Mouse (Mus musculus): Measurements from ENCODE around the gene Zfp653.
"Not testable (repeated sequence)": the region's sequence is repeated elsewhere in the genome, so short reads cannot be mapped to it uniquely, and the experiment has no call there.

Gene Zfp653

DNA sequence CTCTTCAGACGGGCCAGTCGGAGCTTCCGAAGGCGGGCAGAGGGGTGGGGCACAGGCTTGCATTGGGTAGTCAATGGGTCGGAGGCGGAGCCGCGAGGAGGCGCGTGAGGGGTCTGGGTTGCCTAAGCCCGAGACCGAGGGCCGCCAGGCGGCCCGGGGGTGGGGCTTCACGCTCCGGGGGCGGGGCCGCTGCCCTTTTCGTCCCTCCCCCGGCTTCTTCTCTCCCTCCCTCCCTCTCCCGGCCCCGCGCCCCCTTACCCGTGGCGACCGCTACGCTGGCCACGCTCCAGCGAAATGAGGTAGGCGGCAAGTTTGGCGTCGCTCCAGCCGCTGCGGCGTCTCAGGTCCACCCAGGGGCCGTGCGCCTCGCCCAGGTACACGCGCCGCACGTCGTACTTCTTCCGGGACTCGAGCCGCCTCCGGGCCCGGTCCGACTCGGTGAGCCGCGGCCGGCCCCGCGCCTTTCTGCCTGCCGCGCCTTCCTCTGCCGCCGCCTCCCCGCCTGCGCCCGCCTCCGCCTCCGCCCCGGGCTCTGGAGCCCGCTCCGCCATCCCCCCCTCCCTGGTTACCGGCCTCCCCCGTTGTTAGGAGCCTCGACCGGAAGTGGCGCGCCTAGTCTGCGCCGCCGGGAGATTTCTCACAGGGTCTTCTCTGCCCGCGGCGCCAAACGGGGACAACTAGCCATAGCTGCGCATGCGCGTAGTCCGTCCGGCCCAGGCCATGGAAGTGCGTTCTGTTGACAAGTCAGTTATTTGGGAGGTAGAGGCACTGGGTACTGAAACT is at the start of gene Zfp653, which contains the start of gene Gm49318:
Gene Zfp653 (minus strand): TSS at position 586 of the 783 bp plus-strand sequence.
Gene Gm49318 (minus strand): TSS at position 469 of the 783 bp plus-strand sequence.
- CTCF ChIA-PET = no interaction called here

DNA sequence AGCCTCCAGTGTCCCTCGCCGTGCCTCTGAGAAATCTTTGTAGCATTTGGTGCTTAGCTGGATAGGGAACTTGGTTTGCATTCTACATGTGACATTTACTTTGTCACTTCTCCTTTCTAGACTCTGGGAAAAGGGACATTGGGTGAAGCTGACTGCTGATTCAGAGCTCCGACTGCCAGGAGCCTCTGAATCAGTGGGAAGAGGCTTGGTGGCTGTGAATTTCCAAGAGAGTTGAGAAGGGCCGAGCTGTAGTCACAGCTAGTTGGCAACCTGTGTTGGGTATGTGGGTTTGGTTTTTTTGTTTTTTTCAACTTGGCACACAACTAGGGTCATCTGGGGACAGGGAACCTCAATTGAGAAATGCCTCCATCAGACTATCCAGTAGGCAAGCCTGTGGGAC is 48.4 kb upstream of the Zfp653 start:
- CTCF ChIA-PET = interaction anchor here (1.7 kb wide), 1 partner anchor 12 kb away, joined by 5 read pairs; no protein-coding TSS in a partner anchor

DNA sequence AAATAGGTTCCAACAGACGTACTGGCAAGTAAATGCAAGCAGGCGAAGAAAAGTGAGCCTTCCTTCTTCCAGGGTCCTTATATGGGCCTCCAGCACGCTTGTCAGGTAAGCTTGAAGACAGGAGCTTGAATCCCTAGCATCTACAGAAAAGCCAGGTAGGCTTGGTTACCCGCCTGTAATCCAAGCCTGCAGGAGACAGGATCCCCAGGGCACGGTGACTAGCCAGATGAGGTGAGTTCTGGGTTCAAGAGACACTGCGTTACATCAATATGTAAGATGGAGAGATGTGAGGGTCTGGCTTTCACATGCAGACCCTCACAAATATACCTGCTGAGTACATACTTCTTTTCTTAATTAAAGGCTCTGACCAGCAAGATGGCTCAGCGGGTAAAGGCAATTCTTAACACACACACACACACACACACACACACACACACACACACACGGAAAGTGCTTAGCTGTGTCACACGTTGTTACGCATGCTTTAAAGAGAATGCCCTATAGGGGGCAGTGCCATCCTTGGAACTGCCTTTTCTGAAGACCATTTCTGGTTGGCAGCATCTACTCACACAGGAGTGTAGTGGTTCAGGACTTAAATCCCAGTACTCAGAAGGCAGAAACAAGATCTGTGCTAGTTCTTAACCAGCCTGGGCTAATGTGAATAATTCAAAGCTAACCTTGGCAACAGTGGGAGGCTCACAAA is 46.7 kb upstream of the Zfp653 start:
- CTCF ChIA-PET = interaction anchor here (0.5 to 1.7 kb wide), 5 partner anchors 8 to 33 kb away, joined by 4 to 6 read pairs (median 5); no protein-coding TSS in a partner anchor

DNA sequence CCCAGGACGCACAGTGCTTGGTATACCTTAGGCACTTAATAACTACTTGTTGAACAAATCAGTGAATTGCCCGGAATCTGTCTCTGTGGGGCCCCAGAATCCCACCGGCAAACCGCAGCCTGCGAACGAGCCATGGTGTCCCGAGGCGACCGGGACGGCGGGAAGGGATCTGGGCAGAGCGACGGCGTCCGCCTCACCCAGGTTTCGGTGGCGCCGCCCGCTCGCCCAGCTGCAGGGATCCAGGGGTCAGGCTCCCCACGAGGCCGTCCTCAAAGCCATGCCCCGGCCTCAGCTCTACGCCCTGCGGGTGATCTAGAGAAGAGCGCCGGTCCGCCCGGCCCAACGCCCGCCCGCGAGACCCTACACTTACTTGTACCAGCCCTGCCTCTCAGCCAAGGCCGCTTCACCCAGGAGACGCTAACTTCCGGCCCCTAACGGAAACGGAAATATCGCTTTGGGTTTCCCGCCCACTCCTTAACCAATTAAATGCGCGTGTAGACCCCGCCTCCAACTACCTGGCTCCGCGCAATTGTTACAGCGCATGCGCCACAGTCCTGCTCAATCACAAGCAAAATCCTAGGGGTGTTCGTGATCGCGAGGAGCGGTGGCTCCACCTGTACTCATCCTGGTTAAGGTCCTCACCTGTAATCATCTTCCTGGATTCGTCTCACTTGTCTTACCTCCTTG is 45.7 kb upstream of the Zfp653 start, which contains the start of gene Elof1:
Gene Elof1 (minus strand): TSS at position 433 of the 687 bp plus-strand sequence.
- CTCF ChIA-PET = interaction anchor here (0.5 to 0.9 kb wide), 5 partner anchors 9 to 27 kb away, joined by 3 to 8 read pairs (median 4); no protein-coding TSS in a partner anchor

DNA sequence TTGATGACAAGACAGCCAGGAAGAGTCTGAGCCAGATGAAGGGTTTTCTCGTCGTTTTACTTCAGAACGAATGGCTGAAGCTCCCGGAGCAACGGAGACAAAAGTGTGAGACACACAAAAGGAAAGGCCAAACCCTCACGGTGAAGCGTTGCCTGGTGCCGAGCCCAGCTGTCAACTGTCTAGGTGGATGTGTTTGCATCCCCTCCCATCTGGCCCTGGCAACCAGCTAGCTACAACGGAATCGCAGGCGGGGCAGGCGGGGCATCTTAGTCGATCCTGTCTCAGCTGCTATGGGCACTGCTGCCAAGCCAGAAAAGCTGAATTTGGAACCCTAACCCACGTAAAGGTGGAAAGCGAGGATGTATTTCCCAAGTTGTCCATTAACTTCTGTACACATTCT is 44.9 kb upstream of the Zfp653 start:
- CTCF ChIA-PET = interaction anchor here (0.6 to 1.1 kb wide), 3 partner anchors 8 to 28 kb away, joined by 4 to 8 read pairs (median 7); no protein-coding TSS in a partner anchor

DNA sequence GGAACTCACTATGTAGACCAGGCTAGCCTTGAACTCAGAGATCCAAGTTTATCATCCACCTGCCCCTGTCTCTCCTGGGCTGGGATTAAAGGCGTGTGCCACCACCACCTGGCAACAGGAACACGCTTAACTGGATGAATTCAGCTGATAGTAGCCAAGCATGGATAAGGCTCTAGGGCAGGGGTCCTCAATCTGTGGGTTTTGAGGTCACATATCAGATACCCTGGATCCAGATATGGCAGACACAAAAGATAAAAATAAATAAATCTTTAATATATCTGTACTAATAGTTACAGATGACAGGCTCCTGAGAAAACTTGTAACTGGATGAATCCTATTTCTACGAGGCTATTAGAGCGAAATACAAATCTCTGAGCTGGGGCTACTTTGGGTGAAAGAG is 44.5 kb upstream of the Zfp653 start:
- CTCF ChIA-PET = interaction anchor here (0.8 to 1.1 kb wide), 2 partner anchors 8 to 27 kb away, joined by 7 to 8 read pairs; no protein-coding TSS in a partner anchor

DNA sequence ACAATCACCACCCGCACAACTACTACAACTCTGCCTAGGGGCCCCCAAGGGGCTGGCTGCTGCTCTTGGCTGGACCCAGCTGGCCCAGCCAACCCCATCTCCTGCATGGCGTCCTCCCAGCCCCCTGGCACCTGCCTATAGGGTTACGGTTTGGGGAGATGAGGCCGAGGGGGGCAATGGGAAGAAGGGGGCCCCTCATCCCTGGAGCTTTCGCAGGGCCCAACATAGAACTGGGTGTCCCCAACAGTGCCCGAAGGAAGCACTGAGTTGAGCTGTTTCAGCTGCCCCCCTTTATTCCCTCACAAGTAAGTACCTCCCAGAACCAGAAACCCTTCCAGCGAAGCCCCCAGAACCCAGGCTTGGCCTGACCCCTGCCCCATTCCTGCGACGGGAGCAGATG is 37.0 kb upstream of the Zfp653 start:
- CTCF ChIA-PET = interaction anchor here (0.6 to 1.0 kb wide), 2 partner anchors 8 to 13 kb away, joined by 3 to 8 read pairs; no protein-coding TSS in a partner anchor

DNA sequence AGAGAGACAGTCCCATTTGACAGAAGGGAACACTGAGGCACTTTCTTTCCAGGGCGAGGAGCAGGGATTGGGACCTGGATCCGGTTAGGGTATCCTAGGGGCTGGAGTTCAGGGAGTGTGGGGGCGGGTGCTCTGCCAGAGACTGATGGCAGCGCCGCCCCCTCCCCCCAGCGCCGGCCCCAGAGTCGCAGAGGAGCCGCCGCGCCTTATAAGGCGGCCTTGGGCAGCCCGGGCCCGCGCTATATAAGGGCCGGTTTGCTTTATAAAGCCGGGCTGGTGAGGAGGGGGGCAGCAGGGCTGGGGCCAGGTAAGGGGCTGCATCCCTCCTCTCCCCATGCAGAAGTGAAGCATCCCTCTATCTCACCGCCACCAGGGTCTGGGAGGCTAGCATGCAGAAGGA is 28.7 kb upstream of the Zfp653 start:
- CTCF ChIA-PET = no interaction called here

DNA sequence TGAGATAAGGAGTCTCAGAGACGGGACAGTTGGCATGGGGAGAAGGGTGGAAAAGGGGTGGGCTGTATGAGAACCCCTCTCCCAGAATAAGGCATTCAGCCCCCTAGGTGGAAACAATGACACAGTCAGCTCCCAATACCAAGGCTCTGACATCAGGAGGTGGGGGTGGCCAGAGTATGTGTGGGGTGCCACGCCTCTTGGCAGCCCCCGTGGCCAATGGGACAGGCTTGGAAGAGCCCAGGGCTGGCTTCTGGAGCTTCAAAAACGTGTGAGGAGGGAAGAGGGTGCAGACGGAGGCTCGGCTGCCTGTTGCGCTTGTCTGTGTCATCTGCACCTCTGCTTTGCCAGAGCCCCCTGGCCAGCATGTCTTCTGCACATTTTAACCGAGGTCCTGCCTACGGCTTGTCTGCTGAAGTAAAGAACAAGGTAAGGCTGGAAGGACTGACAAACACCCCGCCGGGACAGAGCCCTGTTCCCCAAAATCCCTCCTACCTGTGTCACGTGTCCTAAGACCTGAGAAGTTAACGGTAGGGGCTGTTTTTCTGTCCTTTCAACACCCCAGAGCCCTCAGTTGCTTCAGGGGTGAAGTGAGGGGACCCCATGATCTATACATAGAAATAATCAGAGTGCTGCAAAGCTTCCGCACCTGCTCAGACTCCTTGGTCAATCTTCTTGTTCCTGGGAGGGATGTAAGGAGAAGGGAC is 28.0 kb upstream of the Zfp653 start, which contains the start of gene Cnn1:
Gene Cnn1 (plus strand): TSS at position 224 of the 704 bp plus-strand sequence.
- CTCF ChIA-PET = no interaction called here

DNA sequence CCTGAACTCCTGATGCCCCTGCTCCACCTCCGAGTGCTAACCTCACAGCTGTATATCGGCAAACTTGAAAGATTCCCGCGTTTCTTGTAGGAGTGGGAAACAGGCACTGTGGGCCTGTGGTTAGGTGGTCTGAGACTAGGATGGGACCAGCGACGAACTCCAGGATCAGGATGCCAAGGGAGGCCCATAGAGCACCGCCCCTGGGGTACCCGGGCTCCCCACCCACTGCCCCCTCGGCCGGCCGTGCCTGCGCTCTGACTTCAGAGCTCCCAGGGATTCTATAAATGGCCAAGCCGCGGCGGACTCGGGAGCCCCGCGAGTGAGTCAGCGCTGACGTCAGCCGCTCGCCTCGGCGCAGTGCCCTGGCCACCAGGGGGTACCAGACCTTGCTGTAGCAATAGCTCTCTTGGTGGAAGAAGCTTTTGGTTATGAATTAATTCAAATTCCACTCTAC is 24.7 kb upstream of the Zfp653 start:
- CTCF ChIA-PET = interaction anchor here (0.5 to 1.6 kb wide), 4 partner anchors 13 to 142 kb away, joined by 3 to 8 read pairs (median 5); no protein-coding TSS in a partner anchor

DNA sequence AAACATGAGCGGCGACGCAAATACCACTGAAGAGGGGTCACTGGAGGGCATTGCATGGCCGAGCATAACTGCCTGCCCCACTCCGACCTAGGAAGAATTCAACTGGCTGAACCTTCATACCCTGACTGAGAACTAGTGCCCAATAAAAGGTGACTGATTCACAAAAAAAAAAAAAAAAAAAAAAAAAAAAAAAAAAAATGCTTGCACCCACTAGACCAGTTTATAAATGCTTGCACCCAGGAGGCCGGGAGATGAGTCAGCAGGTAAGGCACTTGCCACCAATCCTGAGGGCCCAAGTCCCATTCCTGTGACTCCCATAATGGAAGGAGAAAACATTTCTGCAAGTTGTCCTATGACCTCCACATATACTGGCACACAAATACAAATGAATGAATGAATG is 21.6 kb upstream of the Zfp653 start:
- CTCF ChIA-PET = no interaction called here

DNA sequence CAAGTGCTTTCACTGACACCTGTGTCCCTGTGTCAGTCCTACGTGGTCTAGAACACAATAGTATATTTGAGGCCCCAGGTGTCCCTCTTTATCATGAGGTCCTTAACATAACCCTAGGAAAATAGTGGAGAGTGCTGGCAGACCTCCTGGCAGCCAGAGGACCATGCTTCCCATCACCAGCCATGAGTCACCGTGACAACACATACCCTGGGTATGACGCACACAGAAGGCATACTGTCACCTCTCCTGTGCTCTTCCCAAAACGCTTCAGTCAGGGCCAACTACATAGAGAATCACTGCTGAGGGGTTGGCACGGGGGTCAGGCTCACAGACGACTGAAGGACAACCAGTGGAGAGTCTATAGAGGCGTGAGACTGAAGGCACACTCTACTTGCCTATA is 18.8 kb upstream of the Zfp653 start:
- CTCF ChIA-PET = no interaction called here

DNA sequence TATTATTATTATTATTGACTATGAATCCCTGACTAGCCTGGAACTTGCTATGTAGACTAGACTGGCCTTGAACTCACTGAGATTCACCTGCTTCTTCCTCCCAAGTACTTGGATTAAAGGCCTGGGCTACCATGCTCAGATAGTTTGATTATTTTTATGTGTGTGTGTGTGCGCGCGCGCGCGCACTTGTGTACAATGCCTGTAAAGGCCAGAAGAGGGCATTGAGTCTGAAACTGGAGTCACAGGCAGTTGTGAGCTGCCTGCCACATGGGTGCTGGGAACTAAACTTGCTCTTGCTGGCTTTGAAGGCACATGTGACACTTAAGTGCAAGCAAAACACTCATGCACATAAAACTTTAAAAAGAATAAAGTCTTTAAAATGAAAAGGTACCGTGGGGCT is 18.1 kb upstream of the Zfp653 start:
- CTCF ChIA-PET = no interaction called here

DNA sequence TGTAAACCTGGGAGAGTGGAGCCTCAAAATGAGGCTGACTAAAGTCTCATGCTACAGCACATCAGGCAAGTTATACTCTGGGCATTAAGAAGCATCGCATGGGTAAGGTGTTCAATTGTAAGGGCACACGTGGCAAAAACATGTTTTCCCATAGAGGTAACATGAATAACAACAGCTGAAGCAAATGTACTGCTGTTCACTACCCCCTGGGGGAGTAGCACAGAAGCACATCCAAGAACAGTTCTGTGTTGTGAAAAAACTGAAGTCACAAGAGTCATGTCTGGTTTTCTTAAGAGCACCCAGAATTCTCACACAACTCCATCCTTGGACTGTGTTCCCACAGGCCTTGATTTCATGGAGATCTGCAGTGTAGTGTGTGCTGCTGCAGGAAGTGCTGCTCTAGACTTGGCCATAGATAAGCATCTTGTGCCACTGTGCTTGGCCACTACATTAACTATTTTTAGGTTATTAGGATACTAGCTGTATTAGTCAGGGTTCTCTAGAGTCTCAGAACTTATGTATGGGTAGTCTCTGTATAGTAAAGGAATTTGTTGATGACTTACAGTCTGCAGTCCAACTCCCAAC is 15.9 kb upstream of the Zfp653 start:
- CTCF ChIA-PET = no interaction called here

DNA sequence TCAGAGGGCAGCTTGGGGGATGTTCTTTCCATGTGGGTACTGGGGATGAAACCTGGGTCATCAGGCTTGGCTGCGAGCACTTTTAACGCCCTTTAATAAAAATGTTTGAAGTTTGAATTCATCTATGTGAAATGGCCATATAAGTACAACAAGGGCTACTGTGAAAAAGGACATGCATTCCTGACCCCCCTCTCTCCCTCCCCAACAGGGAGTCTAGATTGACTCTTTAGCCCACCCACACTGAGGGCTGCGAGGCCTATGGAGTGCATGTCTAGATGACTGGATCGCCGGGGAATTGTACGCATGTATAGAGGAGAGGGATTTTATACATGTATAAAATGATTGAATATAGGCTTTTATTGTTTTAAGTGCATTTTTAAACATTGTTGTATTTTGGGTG is 14.8 kb upstream of the Zfp653 start:
- CTCF ChIA-PET = interaction anchor here (0.7 kb wide), 1 partner anchor 52 kb away, joined by 3 read pairs; no protein-coding TSS in a partner anchor

DNA sequence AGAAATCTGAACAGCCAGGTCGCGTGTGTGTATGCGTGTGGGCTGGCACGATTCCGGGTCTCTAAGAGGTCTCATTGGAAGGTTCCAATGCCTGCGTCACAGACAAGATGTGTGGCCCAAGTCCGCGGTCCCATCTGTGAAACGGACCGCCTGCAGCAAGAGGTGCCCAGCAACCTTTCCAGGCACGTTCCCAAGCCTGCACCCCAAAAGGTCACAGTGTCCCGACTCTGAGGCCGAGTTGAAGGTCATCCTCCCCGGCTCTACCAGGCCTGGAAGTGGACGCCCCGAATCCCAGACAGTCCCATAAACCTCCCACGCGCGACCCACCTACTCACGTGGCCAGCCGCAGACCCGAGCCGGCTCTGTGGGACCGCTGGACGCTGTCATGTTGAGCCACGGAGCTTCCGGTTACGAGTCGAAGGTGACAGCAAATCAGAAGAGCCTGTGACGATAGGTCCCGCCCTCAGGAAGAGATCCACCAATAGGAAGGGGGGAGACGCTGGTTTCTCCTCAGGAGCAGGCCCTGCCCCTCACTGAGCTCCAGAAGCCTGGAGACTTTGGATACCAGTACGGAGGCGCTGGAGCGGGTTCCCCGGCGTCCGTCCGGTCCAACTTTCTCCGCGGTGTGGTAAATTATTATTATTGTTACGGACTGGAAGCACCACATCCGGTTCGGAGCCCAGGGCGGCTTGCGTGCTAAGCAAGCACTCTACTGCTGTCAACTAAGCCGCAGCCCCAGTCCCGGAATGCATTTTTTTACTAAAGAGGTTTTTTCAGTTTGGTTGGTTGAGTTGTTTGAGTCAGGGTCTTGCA is 14.1 kb upstream of the Zfp653 start, which contains the start of gene Ecsit:
Gene Ecsit (minus strand): TSS at position 417 of the 813 bp plus-strand sequence.
- CTCF ChIA-PET = interaction anchor here (0.5 to 0.7 kb wide), 3 partner anchors 10 to 59 kb away, joined by 3 to 19 read pairs (median 3); no protein-coding TSS in a partner anchor

DNA sequence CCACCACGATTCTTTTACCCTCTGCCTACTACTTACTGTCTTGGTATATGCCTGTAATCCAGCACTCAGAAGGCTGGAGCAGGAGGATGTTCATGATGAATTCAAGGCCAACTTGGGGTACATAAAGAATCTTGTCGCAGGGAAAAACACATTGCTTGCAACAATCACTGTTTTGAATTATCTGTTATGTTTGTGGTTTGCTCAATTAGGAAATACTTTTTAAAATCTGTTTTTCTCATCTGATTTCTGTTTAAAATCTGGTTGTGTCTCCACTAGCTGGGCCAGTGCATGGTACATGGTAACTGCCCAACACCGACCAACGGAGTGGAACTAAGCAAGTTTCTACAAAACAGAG is 13.5 kb upstream of the Zfp653 start:
- CTCF ChIA-PET = interaction anchor here (0.5 kb wide), 1 partner anchor 60 kb away, joined by 3 read pairs; no protein-coding TSS in a partner anchor

DNA sequence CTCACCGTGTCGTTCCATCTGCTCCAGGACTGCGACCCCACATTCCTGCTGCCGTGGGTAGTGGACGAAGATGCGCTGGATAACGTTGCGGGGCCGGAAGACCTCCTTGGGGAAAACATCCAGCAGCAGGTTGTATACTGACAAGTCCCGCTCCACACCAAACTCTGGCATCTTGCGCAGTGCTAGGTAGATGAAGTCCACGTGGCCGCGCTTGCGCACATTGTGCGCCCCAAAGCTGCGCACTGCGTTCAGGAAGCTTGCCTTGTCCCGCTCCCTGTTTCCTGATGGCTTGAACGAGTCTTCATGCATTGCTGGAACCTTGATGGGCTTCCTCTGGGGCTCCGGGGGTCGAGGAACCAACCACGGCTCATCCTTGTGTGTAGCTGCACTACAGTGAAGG is 5.0 kb upstream of the Zfp653 start:
- CTCF ChIA-PET = no interaction called here

DNA sequence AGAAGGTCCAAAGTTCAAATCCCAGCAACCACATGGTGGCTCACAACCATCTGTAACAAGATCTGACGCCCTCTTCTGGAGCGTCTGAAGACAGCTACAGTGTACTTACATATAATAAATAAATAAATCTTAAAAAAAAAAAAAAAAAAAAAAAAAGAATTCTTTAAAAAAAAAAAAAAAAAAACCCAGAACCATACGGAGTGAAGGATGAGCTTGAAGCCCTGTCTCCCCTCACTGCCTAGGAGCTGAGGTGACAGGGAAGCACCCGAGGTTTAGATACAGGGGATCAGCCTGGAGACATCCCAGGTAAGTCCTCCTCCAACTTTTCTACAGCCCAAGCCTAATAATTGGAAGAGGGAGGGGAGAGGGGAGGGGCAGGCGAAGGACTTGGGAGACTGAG is 4.6 kb upstream of the Zfp653 start:
- CTCF ChIA-PET = not testable (repeated sequence)

DNA sequence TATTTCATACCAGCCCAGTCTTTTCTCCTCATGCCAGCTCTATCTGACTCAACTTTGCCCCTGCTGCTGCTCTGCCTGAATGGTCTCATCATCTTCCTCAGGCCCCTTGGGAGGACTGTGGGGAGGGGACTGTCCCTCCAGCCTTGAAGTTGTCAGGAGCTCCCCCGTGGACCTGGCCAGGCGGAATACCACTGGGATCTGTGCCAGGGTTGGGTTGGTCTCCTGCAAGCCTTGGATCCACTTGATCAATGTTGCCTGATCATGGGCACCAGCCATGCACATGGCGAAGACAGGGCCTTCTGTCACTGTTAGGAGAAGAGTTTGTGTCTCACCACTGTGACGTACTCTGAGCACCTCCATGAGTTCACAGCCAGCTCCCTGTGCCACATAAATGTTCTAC is 1.1 kb upstream of the Zfp653 start:
- CTCF ChIA-PET = no interaction called here

All from spleen, embryonic (tissue).